Mouse (Mus musculus) spleen, postnatal 14 days (tissue): ENCODE results near the gene Tmem184b.

ENCODE experiments used
- DNase-seq, 2 experiments: peaks; one replicate each; pipeline ENCODE4 v3.0.0; 2021 to 2022; ENCODE audit warnings: low spot score in 2 of 2

The Tmem184b gene

DNA sequence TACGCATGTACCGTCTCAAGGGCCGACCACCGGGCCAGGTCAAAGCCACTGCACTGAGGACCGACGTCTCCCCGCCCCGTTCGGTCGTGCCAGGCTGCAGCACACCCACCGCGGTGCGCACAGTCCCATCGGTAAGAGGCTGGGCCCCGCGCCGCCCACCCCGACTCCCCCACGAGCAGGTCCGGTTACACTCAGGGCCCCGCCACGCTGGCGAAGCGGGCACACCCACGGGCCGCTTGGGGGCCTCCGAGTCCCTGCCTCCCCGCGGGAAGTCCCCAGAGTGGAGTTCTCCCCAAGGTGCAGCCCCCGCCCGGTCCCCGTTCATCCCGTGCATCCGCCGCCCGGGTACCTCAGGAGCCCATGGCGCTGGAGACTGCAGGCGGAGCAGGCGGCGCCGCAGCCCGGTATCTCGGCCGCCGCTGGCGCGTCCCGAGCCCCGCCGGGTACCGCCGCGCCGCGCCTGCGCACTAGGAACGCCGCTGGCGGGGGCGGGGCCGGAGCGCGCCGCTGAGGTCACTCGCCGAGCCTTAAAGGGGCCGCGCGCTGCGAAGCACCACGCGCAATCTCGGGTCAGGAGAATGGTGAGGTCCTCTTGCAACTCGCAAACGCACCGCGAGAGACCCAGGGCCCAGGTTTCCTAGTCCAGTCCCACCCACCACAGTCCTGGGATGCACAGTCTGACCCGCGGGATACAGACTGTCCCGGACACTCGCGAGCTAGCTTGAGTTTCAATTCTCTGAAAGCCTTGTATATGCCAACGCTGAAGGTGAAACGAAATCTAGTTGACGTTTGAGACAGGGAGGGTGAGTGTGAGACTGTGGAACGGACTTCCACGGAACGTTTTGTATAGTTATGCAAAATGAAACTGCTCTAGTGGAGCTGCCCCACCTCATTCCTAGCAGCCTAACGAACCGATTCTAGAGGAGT, at the start of gene Tmem184b:
TSS of gene Tmem184b (minus strand) at position 734 of the 927 bp plus-strand sequence.
- peak; percentile 67 to 80 for DNase-seq

DNA sequence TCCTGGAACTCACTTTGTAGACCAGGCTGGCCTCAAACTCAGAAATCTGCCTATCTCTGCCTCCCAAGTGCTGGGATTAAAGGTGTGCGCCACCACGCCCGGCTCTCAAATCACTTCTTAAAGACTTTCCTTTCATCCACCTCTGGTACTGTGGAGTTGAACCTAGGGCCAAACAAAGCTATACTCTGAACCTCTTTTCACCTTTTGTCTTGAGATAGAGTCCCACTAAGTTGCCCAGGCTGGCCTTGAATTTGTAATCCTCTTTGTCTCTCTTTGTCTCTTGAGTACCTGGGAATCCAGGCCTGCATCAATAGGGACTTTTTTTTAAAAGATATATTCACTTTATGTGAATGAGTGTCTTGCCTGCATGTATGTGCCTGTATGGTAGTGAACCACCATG, 44.7 kb upstream of the Tmem184b start:
- DNase-seq, result no peak

- no peak for DNase-seq
Observed at GRCm38 (mm10) chr15:79445786-79446654, 42.7 kb upstream of the Tmem184b start.

GRCm38 (mm10) chr15:79443856-79444410, 40.6 kb upstream of the Tmem184b start:
- DNase-seq, result no peak

DNA sequence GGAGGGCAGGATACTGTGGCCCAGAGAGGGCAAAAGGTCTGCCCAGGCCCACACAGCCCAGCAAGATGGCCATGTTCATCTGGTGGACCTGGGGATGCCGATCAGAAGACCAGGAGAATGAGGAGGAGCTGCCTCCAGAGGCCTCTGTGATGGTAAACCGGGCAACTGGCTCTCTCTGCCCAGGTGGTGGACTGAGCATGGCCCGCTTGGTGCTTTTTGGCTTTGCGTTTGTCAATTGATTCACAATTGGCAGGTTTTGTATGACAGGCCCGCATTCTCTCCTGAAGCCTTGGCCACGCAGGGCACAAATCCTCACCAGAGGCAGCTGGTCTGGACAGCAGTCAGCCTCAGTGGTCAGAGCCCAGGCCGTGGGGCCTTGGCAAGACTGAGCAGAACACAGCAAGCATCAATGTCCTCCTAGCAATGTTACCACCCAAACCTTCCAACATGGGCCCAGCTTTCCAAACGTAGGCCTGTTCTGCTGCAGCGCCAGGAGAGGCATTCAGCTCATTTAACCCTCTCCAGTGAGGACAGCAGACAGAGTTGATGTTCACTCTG, 39.7 kb upstream of the Tmem184b start:
- no peak for DNase-seq

DNA sequence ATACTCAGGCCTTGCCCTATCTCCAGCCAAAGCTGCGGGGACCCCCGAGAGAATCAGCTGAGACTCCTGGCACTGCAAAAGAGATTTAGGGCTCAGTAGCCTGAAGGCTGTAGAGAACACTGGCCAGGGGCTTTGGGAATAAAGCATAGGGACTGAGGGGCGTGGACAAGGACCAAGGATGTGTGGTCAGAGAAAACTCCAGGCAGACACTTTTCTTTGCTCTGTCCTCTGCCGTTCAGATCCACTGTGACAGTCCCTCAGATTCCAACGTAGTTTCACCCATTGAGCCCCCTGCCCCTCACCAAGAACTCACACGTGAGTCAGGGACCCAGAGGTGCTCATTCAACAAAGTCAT, 38.9 kb upstream of the Tmem184b start:
- DNase-seq, result no peak

DNA sequence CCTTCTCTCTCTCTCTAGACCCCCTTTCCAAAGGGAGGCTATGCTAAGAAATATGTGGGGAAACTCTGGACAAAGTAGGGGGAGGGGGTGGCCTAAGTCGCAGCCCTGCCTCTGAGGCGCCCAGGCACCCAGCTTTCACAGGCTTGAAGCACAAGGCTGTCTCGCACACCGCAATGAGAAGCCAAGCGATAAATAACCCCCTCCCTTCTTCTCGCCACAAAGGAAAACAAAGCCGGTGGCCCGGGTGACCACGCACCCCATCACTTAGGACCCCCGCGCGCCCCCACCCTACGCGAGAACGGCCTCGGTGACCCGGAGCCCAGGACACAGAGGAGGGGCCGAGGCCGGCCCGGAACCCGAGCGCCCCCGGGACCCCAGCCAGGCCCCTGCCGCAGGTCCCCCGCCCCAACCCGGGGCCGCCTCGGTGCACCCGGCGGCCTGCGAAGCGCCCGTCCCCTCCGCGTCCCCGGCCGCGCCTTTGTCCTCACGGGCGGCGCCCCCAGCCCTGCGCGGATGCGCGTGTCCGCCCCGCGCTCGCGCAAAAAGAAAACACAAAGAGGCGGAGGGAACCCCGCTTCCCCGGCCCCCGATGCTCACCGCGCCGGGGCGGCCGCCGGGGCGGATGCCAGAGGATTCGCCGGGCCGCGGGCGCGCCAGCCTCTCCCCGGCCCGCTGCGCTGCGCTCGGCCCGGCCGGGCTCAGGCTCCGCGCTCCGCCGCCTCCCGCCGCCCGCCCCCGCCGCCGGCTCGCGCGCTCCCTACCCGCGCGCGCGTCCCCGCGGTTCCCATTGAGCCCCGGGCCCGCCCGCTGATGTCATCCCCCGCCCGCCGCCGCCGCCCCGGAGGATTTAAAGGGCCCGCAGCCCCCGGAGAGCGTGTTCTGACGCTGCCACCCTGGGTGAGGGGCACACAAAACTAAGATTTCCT, 38.2 kb upstream of the Tmem184b start:
- DNase-seq, result peak; percentile 45 to 57

DNA sequence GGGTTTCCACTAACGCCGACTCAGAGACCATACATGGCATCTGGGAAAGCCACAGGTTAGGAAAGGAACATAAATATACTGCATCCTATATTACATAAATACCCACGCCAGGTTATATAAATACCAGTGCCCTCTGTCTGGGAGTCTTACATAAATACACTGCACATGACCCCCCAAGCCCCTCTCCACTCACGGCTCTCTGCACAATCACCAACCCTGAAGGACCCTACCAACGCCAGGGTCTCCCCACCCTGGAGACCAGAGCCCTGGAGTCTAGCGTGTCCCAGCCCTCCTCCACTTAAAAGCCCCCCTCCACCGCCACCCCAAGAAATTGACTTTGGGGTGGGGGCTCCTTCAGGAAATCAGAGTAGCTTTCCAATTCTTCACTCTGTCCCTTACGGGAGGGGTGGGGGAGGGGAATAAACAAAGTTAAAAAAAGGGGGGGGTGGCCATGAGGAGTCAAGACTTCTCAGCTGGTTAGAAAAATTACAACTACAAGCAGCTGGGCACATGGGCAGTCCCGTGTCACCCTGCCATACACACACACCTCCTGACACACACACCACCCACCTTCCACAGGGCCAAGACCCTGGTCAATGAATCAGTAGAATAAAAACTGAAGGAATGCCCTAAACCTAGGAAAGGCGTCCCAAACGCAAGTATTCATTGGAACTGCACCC, 37.4 kb upstream of the Tmem184b start:
- no peak for DNase-seq

DNA sequence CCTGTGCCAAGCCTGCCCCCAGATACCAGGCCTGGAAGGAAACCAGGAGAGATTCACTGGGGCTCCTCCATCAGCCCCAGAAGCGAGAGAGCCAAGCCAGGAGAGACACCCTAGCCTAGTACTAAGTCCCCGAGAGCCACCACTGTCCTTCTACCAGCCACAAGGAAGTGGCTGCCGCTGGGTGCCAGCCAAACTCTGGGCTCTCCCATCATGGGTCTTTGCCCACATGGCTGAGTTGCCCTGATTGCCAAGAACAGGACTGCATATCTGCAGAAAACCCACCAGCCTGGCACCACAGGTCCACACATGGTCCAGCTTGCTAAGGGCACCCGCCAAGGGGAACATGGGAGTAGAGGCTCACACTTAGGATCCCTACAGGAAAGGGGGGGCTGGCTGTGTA, 36.9 kb upstream of the Tmem184b start:
- DNase-seq, result no peak

DNA sequence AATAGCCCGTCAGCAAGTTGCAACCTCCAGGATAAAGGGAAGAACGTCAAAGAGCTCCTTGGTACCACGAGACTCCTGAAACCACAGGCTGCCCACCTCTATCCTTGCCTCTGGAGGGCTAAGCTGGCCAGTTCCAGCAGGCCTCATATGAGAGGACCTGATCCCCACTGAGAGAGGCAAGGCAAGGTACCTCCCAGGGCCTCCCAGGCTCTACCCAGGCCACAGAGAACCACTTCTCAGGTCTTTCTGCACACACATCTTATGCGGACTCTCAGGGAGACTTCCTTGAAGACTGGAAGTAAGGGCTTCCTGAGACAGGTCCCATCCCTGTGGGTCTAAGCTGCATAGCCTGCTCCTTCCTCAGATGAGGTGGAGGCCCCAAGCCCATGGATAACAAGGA, 36.0 kb upstream of the Tmem184b start:
- DNase-seq, result no peak

DNA sequence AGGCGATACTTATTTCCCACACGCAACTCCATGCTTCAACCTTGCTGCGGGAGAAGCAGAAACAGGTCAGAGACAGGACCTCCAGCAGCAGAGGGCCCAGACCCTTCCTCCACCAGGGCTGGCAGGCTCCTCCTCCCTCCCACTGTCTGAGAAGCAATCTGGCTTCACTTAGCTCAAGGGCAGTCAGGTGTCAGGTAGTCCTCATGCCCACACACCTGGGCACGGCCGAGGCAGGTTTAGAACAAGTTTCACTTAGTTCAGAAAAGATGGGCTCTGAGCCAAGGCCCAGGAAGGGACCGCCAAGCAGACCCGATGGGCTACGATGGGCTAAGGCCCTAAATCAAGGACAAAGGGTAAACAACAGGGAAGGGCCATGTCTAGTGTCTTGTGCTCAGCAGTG, 35.4 kb upstream of the Tmem184b start:
- DNase-seq, result no peak

- no peak for DNase-seq
Observed at GRCm38 (mm10) chr15:79438209-79438810, 34.9 kb upstream of the Tmem184b start.

GRCm38 (mm10) chr15:79437541-79438208, 34.3 kb upstream of the Tmem184b start:
- DNase-seq, result no peak

- DNase-seq, result no peak
Observed at GRCm38 (mm10) chr15:79436481-79436921, 33.1 kb upstream of the Tmem184b start.

- no peak for DNase-seq
Observed at GRCm38 (mm10) chr15:79435191-79435671, 31.9 kb upstream of the Tmem184b start.

- no peak for DNase-seq
Observed at GRCm38 (mm10) chr15:79432892-79433291, 29.5 kb upstream of the Tmem184b start.

GRCm38 (mm10) chr15:79432328-79432727, 29.0 kb upstream of the Tmem184b start:
- no peak for DNase-seq

DNA sequence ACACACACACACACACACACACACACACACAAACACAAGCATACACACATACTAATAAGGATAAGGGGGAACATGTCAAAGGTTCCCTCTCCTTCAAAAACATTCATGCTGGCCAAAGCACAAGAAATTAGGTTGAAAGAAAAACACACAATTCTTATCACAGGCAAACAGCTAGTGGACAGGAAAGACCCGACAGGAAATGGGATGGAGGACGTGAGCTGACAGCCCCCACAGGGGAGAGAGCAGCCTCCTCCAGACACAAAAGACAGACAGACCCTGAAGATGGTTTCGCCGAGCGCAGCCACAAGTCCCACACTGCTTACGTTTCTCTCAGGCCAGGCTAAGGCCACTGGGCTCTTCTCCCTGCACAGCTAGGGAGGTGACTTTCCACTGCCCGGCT, 28.6 kb upstream of the Tmem184b start:
- DNase-seq, result no peak

DNA sequence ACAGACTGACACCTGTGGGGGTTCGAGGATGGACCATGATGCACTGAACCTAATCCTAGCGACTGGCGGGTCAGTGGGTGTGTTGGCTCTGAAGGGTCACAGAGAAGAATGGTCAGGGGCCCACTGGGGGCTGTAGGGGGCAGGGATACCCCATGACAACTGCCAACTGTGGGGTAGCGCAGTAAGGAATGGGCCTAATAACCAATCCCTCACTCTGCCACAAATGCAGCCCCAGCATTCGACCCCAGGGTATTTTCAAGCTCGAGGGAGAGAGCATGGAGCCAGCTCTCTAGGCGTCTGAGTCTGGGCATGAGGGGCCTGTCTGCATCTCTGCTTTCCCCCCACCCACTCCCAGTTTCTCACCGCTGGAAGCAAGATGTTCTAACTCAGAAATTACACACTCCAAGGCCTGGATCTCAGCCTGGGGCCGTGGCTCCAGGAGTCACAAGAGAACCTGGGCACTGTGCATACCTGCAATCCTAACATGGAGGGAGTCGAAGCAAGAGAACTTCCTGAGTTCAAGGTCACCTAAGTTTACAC, 27.2 kb upstream of the Tmem184b start:
- no peak for DNase-seq
